Mouse (Mus musculus): Measurements from ENCODE around the gene Ppp6r3. TPM values are rescaled to one million over a fixed set of nuclear protein-coding genes. Genes with fewer than 3 reads are reported as not detected.

The Ppp6r3 gene
- total and polyA plus RNA-seq, 2 experiments from 2014 or later = 31.0 to 97.8 TPM

GRCm38 (mm10) chr19:3612534-3613273, 37.2 kb upstream of the Ppp6r3 start:
- Histone ChIP-seq H3K27me3 (ENCODE audit: insufficient read depth, low read length) (no peaks in the 10 kb centered on the region), H3K9me3 (ENCODE audit: low read length) (no peaks in the 10 kb centered on the region), H3K4me3 (ENCODE audit: low read length) (no peak overlapping the region), H3K4me1 (ENCODE audit: insufficient read depth, low read length) (no peaks in the 10 kb centered on the region), H3K4me2 (ENCODE audit: low read depth, low read length) (no peak overlapping the region), H3K27ac (no peak overlapping the region), H3K36me3 (ENCODE audit: insufficient read depth, low read length) (peaks cover 5% of the 10 kb centered on the region; the same call in 1 of the 2 replicates), H3K9ac (replicated peaks; ENCODE audit: low read length) (no peak overlapping the region)
- WGBS = 96% methylated on average over 4 of the region's 4 CpGs
- DNase-seq (ENCODE audit: low spot score) = no peak
- TF ChIP-seq CTCF (IDR thresholded peaks at IDR 0.05; ENCODE audit: low read depth) = no peak
- ATAC-seq = no peak

- H3K27me3 ChIP-seq (ENCODE audit: insufficient read depth, low read length) = no peaks in the 10 kb centered on the region
- no peak overlapping the region for H3K4me2 ChIP-seq (ENCODE audit: low read depth, low read length)
- TF ChIP-seq CTCF (IDR thresholded peaks at IDR 0.05; ENCODE audit: low read depth) = no peak
- H3K9ac ChIP-seq (replicated peaks; ENCODE audit: low read length) = no peak overlapping the region
- ATAC-seq (no peak), DNase-seq (ENCODE audit: low spot score) (no peak)
- no peak overlapping the region for H3K27ac ChIP-seq
- H3K4me1 ChIP-seq (ENCODE audit: insufficient read depth, low read length) = no peaks in the 10 kb centered on the region
- 88% methylated on average over 8 of the region's 8 CpGs for WGBS
- H3K36me3 ChIP-seq (ENCODE audit: insufficient read depth, low read length) = peaks cover 5% of the 10 kb centered on the region; the same call in 1 of the 2 replicates
- no peaks in the 10 kb centered on the region for H3K9me3 ChIP-seq (ENCODE audit: low read length)
- no peak overlapping the region for H3K4me3 ChIP-seq (ENCODE audit: low read length)
Measured at GRCm38 (mm10) chr19:3611730-3612129, 36.2 kb upstream of the Ppp6r3 start.

GRCm38 (mm10) chr19:3610886-3611285, 35.3 kb upstream of the Ppp6r3 start:
- H3K27ac ChIP-seq = no peak overlapping the region
- no peaks in the 10 kb centered on the region for H3K9me3 ChIP-seq (ENCODE audit: low read length)
- no peak overlapping the region for H3K9ac ChIP-seq (replicated peaks; ENCODE audit: low read length)
- no peaks in the 10 kb centered on the region for H3K4me1 ChIP-seq (ENCODE audit: insufficient read depth, low read length)
- H3K36me3 ChIP-seq (ENCODE audit: insufficient read depth, low read length) = peaks cover 5% of the 10 kb centered on the region; the same call in 1 of the 2 replicates
- no peak overlapping the region for H3K4me3 ChIP-seq (ENCODE audit: low read length)
- TF ChIP-seq CTCF (IDR thresholded peaks at IDR 0.05; ENCODE audit: low read depth) = no peak
- ATAC-seq (no peak), DNase-seq (ENCODE audit: low spot score) (peak; percentile 46)
- H3K4me2 ChIP-seq (ENCODE audit: low read depth, low read length) = no peak overlapping the region
- no peaks in the 10 kb centered on the region for H3K27me3 ChIP-seq (ENCODE audit: insufficient read depth, low read length)
- 89% methylated on average over 2 of the region's 2 CpGs for WGBS

- 83% methylated on average over 10 of the region's 10 CpGs for WGBS
- no peak for TF ChIP-seq CTCF (IDR thresholded peaks at IDR 0.05; ENCODE audit: low read depth)
- no peak for ATAC-seq
- Histone ChIP-seq H3K9ac (replicated peaks; ENCODE audit: low read length) (no peak overlapping the region), H3K4me2 (ENCODE audit: low read depth, low read length) (no peak overlapping the region), H3K36me3 (ENCODE audit: insufficient read depth, low read length) (peaks cover 5% of the 10 kb centered on the region; the same call in 1 of the 2 replicates), H3K27me3 (ENCODE audit: insufficient read depth, low read length) (no peaks in the 10 kb centered on the region), H3K9me3 (ENCODE audit: low read length) (no peaks in the 10 kb centered on the region), H3K4me1 (ENCODE audit: insufficient read depth, low read length) (no peaks in the 10 kb centered on the region), H3K4me3 (ENCODE audit: low read length) (no peak overlapping the region), H3K27ac (no peak overlapping the region)
- no peak for DNase-seq (ENCODE audit: low spot score)
Measured at GRCm38 (mm10) chr19:3609826-3610225, 34.3 kb upstream of the Ppp6r3 start.

- Histone ChIP-seq H3K4me1 (ENCODE audit: insufficient read depth, low read length) (no peaks in the 10 kb centered on the region), H3K9me3 (ENCODE audit: low read length) (no peaks in the 10 kb centered on the region), H3K36me3 (ENCODE audit: insufficient read depth, low read length) (peaks cover 3% of the 10 kb centered on the region; the same call in 1 of the 2 replicates), H3K9ac (replicated peaks; ENCODE audit: low read length) (no peak overlapping the region), H3K27me3 (ENCODE audit: insufficient read depth, low read length) (no peaks in the 10 kb centered on the region), H3K27ac (no peak overlapping the region), H3K4me3 (ENCODE audit: low read length) (no peak overlapping the region), H3K4me2 (ENCODE audit: low read depth, low read length) (no peak overlapping the region)
- no peak for ATAC-seq
- TF ChIP-seq CTCF (IDR thresholded peaks at IDR 0.05; ENCODE audit: low read depth) = no peak
- DNase-seq (ENCODE audit: low spot score) = no peak
- 87% methylated on average over 5 of the region's 5 CpGs for WGBS
Measured at GRCm38 (mm10) chr19:3594316-3594715, 18.8 kb upstream of the Ppp6r3 start.

GRCm38 (mm10) chr19:3593379-3594055, 18.0 kb upstream of the Ppp6r3 start:
- TF ChIP-seq CTCF (IDR thresholded peaks at IDR 0.05; ENCODE audit: low read depth) = no peak
- Histone ChIP-seq H3K36me3 (ENCODE audit: insufficient read depth, low read length) (peaks cover 3% of the 10 kb centered on the region; the same call in 1 of the 2 replicates), H3K4me1 (ENCODE audit: insufficient read depth, low read length) (no peaks in the 10 kb centered on the region), H3K27ac (no peak overlapping the region), H3K27me3 (ENCODE audit: insufficient read depth, low read length) (no peaks in the 10 kb centered on the region), H3K9me3 (ENCODE audit: low read length) (no peaks in the 10 kb centered on the region), H3K4me2 (ENCODE audit: low read depth, low read length) (no peak overlapping the region), H3K4me3 (ENCODE audit: low read length) (no peak overlapping the region), H3K9ac (replicated peaks; ENCODE audit: low read length) (no peak overlapping the region)
- ATAC-seq = no peak
- 84% methylated on average over 7 of the region's 7 CpGs for WGBS
- DNase-seq (ENCODE audit: low spot score) = no peak

GRCm38 (mm10) chr19:3589968-3590367, 14.4 kb upstream of the Ppp6r3 start:
- 94% methylated on average over 4 of the region's 4 CpGs for WGBS

More at GRCm38 (mm10) chr19:3589968-3590367, 14.4 kb upstream of the Ppp6r3 start:
- no peaks in the 10 kb centered on the region for H3K4me1 ChIP-seq (ENCODE audit: insufficient read depth, low read length)
- H3K9me3 ChIP-seq (ENCODE audit: low read length) = no peaks in the 10 kb centered on the region
- H3K4me3 ChIP-seq (ENCODE audit: low read length) = no peak overlapping the region
- H3K27me3 ChIP-seq (ENCODE audit: insufficient read depth, low read length) = no peaks in the 10 kb centered on the region
- H3K36me3 ChIP-seq (ENCODE audit: insufficient read depth, low read length) = peaks cover 3% of the 10 kb centered on the region; the same call in 1 of the 2 replicates
- no peak overlapping the region for H3K27ac ChIP-seq
- H3K4me2 ChIP-seq (ENCODE audit: low read depth, low read length) = no peak overlapping the region
- DNase-seq (ENCODE audit: low spot score) (no peak), ATAC-seq (no peak)
- H3K9ac ChIP-seq (replicated peaks; ENCODE audit: low read length) = no peak overlapping the region
- TF ChIP-seq CTCF (IDR thresholded peaks at IDR 0.05; ENCODE audit: low read depth) = no peak

Data from hindbrain, postnatal 0 days (tissue).